Mouse (Mus musculus) embryonic facial prominence, embryonic 12.5 days (tissue): ENCODE data around the gene Ranbp9. TPM values are rescaled to one million over a fixed set of nuclear protein-coding genes. Genes with fewer than 3 reads are reported as not detected.

ENCODE experiments used
- ATAC-seq: fragments of 200-750 bp; cut with Nextera tagmentation; 2 replicates; pipeline ENCODE4 v1.8.0; 2017; ENCODE audit not compliant: insufficient number of reproducible peaks, insufficient read depth, low FRiP score, low TSS enrichment
- H3K27ac ChIP-seq: fragments of 300-500 bp; sonication (generic); 2 replicates; pipeline ENCODE4 v1.5.1; 2016; ENCODE audit warnings: mild to moderate bottlenecking
- H3K27me3 ChIP-seq: fragments of 300-500 bp; sonication (generic); 2 replicates; pipeline ENCODE4 v1.6.1; 2016; ENCODE audit warnings: mild to moderate bottlenecking, moderate library complexity
- H3K36me3 ChIP-seq: fragments of 300-500 bp; sonication (generic); 2 replicates; pipeline ENCODE4 v1.6.1; 2016; ENCODE audit warnings: mild to moderate bottlenecking
- H3K4me1 ChIP-seq: fragments of 300-500 bp; sonication (generic); 2 replicates; pipeline ENCODE4 v1.6.1; 2016
- H3K4me2 ChIP-seq: fragments of 300-500 bp; sonication (generic); replicated peaks from 2 replicates; pipeline ENCODE4 v1.6.1; 2016; ENCODE audit warnings: mild to moderate bottlenecking, moderate library complexity
- H3K4me3 ChIP-seq: fragments of 300-500 bp; sonication (generic); 2 replicates; pipeline ENCODE4 v1.5.1; 2016; ENCODE audit warnings: mild to moderate bottlenecking
- H3K9ac ChIP-seq: fragments of 300-500 bp; sonication (generic); 2 replicates; pipeline ENCODE4 v1.6.1; 2016; ENCODE audit warnings: mild to moderate bottlenecking, moderate library complexity
- H3K9me3 ChIP-seq: fragments of 300-500 bp; sonication (generic); 2 replicates; pipeline ENCODE4 v1.6.1; 2016; ENCODE audit warnings: mild to moderate bottlenecking, moderate library complexity
- WGBS: fragments of 180-500 bp; shearing (Covaris S2); methylation state at CpG from one replicate; pipeline ENCODE4 v1.1.7; 2016; 5-methylcytosine and 5-hydroxymethylcytosine counted together
- polyA plus RNA-seq: library from polyadenylated mRNA; unstranded; fragments of >200 nt; fragmentation: Nextera tagmentation; extraction: Ambion mirVana; gene quantifications from 2 replicates; pipeline ENCODE4 v1.2.1, GENCODE M21; 2016

The Ranbp9 gene
- polyA plus RNA-seq, 1 experiment from 2014 or later: 10.6 TPM

GRCm38 (mm10) chr13:43493725-43494124, 12.6 kb upstream of the Ranbp9 start:
- H3K27me3 ChIP-seq: no peaks in the 10 kb centered on the region
- no peak overlapping the region for H3K4me3 ChIP-seq
- 0 out of 2 replicates have a peak, but pooled peaks cover 5% of the 10 kb centered on the region for H3K4me1 ChIP-seq
- WGBS: 84% methylated on average over 7 of the region's 7 CpGs
- no peak overlapping the region for H3K4me2 ChIP-seq
- H3K9me3 ChIP-seq: no peaks in the 10 kb centered on the region
- no peaks in the 10 kb centered on the region for H3K36me3 ChIP-seq
- no peak overlapping the region for H3K9ac ChIP-seq
- no peak for ATAC-seq
- H3K27ac ChIP-seq: no peak overlapping the region

GRCm38 (mm10) chr13:43493058-43493481, 12.0 kb upstream of the Ranbp9 start:
- Histone ChIP-seq H3K36me3 (no peaks in the 10 kb centered on the region), H3K9me3 (no peaks in the 10 kb centered on the region), H3K27me3 (no peaks in the 10 kb centered on the region), H3K4me1 (0 out of 2 replicates have a peak, but pooled peaks cover 5% of the 10 kb centered on the region), H3K4me2 (no peak overlapping the region), H3K4me3 (no peak overlapping the region), H3K9ac (no peak overlapping the region), H3K27ac (no peak overlapping the region)
- 57% methylated on average over 11 of the region's 11 CpGs for WGBS
- no peak for ATAC-seq

GRCm38 (mm10) chr13:43486501-43487213, 5.6 kb upstream of the Ranbp9 start:
- WGBS: 48% methylated on average over 12 of the region's 12 CpGs
- no peak overlapping the region for H3K9ac ChIP-seq
- no peak overlapping the region for H3K27ac ChIP-seq

GRCm38 (mm10) chr13:43485278-43485976, 4.3 kb upstream of the Ranbp9 start:
- WGBS: 92% methylated on average over 5 of the region's 5 CpGs
- no peaks in the 10 kb centered on the region for H3K9me3 ChIP-seq
- H3K9ac ChIP-seq: no peak overlapping the region
- H3K27ac ChIP-seq: no peak overlapping the region
- H3K36me3 ChIP-seq: no peaks in the 10 kb centered on the region
- 0 out of 2 replicates have a peak, but pooled peaks cover 3% of the 10 kb centered on the region for H3K4me1 ChIP-seq
- H3K4me3 ChIP-seq: no peak overlapping the region
- ATAC-seq: no peak
- H3K4me2 ChIP-seq: no peak overlapping the region
- no peaks in the 10 kb centered on the region for H3K27me3 ChIP-seq

More at GRCm38 (mm10) chr13:43486501-43487213, 5.6 kb upstream of the Ranbp9 start:
- no peaks in the 10 kb centered on the region for H3K9me3 ChIP-seq
- H3K27me3 ChIP-seq: no peaks in the 10 kb centered on the region
- no peak for ATAC-seq
- H3K36me3 ChIP-seq: no peaks in the 10 kb centered on the region
- no peak overlapping the region for H3K4me2 ChIP-seq
- H3K4me3 ChIP-seq: no peak overlapping the region
- 0 out of 2 replicates have a peak, but pooled peaks cover 3% of the 10 kb centered on the region for H3K4me1 ChIP-seq

GRCm38 (mm10) chr13:43482782-43483181, 1.7 kb upstream of the Ranbp9 start:
- Histone ChIP-seq H3K36me3 (no peaks in the 10 kb centered on the region), H3K27ac (no peak overlapping the region), H3K4me2 (no peak overlapping the region), H3K27me3 (no peaks in the 10 kb centered on the region), H3K4me1 (peaks cover 11% of the 10 kb centered on the region), H3K9me3 (no peaks in the 10 kb centered on the region), H3K4me3 (no peak overlapping the region), H3K9ac (no peak overlapping the region)
- 91% methylated on average over 9 of the region's 9 CpGs for WGBS
- ATAC-seq: no peak

GRCm38 (mm10) chr13:43481859-43482245, 770 bp upstream of the Ranbp9 start:
- Histone ChIP-seq H3K27me3 (no peaks in the 10 kb centered on the region), H3K4me2 (peak overlapping the region; percentile 49), H3K9me3 (no peaks in the 10 kb centered on the region), H3K4me1 (peaks cover 12% of the 10 kb centered on the region), H3K27ac (peak overlapping the region; percentile 99; the same call in 1 of the 2 replicates), H3K4me3 (peak overlapping the region; percentile 87), H3K36me3 (no peaks in the 10 kb centered on the region), H3K9ac (peak overlapping the region; percentile 98; the same call in 1 of the 2 replicates)
- no peak for ATAC-seq
- 40% methylated on average over 6 of the region's 6 CpGs for WGBS

- H3K9me3 ChIP-seq: no peaks in the 10 kb centered on the region
- peak overlapping the region; percentile 98 for H3K9ac ChIP-seq
- 0% methylated on average over 30 of the region's 67 CpGs for WGBS
- H3K4me2 ChIP-seq: peak overlapping the region; percentile 81
- ATAC-seq: no peak
- no peaks in the 10 kb centered on the region for H3K36me3 ChIP-seq
- H3K4me3 ChIP-seq: peak overlapping the region; percentile 87
- peak overlapping the region; percentile 99 for H3K27ac ChIP-seq
- H3K27me3 ChIP-seq: no peaks in the 10 kb centered on the region
- H3K4me1 ChIP-seq: peaks cover 12% of the 10 kb centered on the region
These were observed 506 bp downstream of the Ranbp9 start for GRCm38 (mm10) chr13:43480595-43480956.

- no peak for ATAC-seq
- no peaks in the 10 kb centered on the region for H3K27me3 ChIP-seq
- H3K9ac ChIP-seq: peak overlapping the region; percentile 98
- no peaks in the 10 kb centered on the region for H3K9me3 ChIP-seq
- under 1% methylated on average over 36 of the region's 36 CpGs for WGBS
- peaks cover 12% of the 10 kb centered on the region for H3K4me1 ChIP-seq
- peak overlapping the region; percentile 99 for H3K27ac ChIP-seq
- peak overlapping the region; percentile 81 for H3K4me2 ChIP-seq
- H3K36me3 ChIP-seq: no peaks in the 10 kb centered on the region
- peak overlapping the region; percentile 87 for H3K4me3 ChIP-seq
These were observed 1.1 kb downstream of the Ranbp9 start for GRCm38 (mm10) chr13:43479767-43480571.

GRCm38 (mm10) chr13:43479024-43479705, 1.9 kb downstream of the Ranbp9 start:
- H3K4me3 ChIP-seq: peak overlapping the region; percentile 87
- H3K9me3 ChIP-seq: no peaks in the 10 kb centered on the region
- H3K9ac ChIP-seq: peak overlapping the region; percentile 98
- peak overlapping the region; percentile 81 for H3K4me2 ChIP-seq
- ATAC-seq: no peak
- WGBS: 8% methylated on average over 6 of the region's 6 CpGs
- no peaks in the 10 kb centered on the region for H3K36me3 ChIP-seq
- no peaks in the 10 kb centered on the region for H3K27me3 ChIP-seq
- H3K4me1 ChIP-seq: peaks cover 15% of the 10 kb centered on the region
- H3K27ac ChIP-seq: no peak overlapping the region

- WGBS: 34% methylated on average over 8 of the region's 8 CpGs
- Histone ChIP-seq H3K9me3 (no peaks in the 10 kb centered on the region), H3K4me1 (peaks cover 20% of the 10 kb centered on the region), H3K9ac (peak overlapping the region; percentile 51), H3K27ac (no peak overlapping the region), H3K4me3 (peak overlapping the region; percentile 33), H3K4me2 (peak overlapping the region; percentile 81), H3K27me3 (no peaks in the 10 kb centered on the region), H3K36me3 (no peaks in the 10 kb centered on the region)
- no peak for ATAC-seq
These were observed 2.5 kb downstream of the Ranbp9 start for GRCm38 (mm10) chr13:43478586-43478985.

GRCm38 (mm10) chr13:43477098-43477697, 3.9 kb downstream of the Ranbp9 start:
- no peaks in the 10 kb centered on the region for H3K9me3 ChIP-seq
- H3K4me2 ChIP-seq: no peak overlapping the region
- ATAC-seq: no peak
- H3K36me3 ChIP-seq: no peaks in the 10 kb centered on the region
- no peak overlapping the region for H3K9ac ChIP-seq
- no peaks in the 10 kb centered on the region for H3K27me3 ChIP-seq
- H3K4me3 ChIP-seq: no peak overlapping the region
- peaks cover 20% of the 10 kb centered on the region for H3K4me1 ChIP-seq
- 82% methylated on average over 3 of the region's 3 CpGs for WGBS
- no peak overlapping the region for H3K27ac ChIP-seq
